Mouse (Mus musculus) heart, postnatal 0 days (tissue): ENCODE results near the gene Slc9a3r1. TPM values are rescaled to one million over a fixed set of nuclear protein-coding genes. Genes with fewer than 3 reads are reported as not detected.

Experiments
- ATAC-seq: fragments of 200-750 bp; cut with Nextera tagmentation; 2 replicates; pipeline ENCODE4 v1.8.0; 2017; ENCODE audit warnings: low read depth, moderate number of reproducible peaks, moderate library complexity; ENCODE audit not compliant: insufficient read depth
- DNase-seq: peaks from one replicate; pipeline ENCODE4 v3.0.0-alpha.2; 2016; ENCODE audit warnings: low spot score
- H3K27ac ChIP-seq: fragments of 300-500 bp; sonication (generic); 2 replicates; pipeline ENCODE4 v1.5.1; 2014; ENCODE audit warnings: low read depth, mild to moderate bottlenecking
- H3K27me3 ChIP-seq: fragments of 300-500 bp; sonication (generic); 2 replicates; pipeline ENCODE4 v1.6.1; 2014; ENCODE audit warnings: low read length, mixed read lengths; ENCODE audit not compliant: control insufficient read depth, insufficient read depth
- H3K36me3 ChIP-seq: fragments of 300-500 bp; sonication (generic); replicated peaks from 2 replicates; pipeline ENCODE4 v1.6.1; 2014; ENCODE audit warnings: low read length, mixed read lengths; ENCODE audit not compliant: control insufficient read depth, insufficient read depth
- H3K4me1 ChIP-seq: fragments of 300-500 bp; sonication (generic); 2 replicates; pipeline ENCODE4 v1.6.1; 2014; ENCODE audit warnings: antibody characterized with exemption; ENCODE audit not compliant: control insufficient read depth, insufficient read depth
- H3K4me2 ChIP-seq: fragments of 300-500 bp; sonication (generic); 2 replicates; pipeline ENCODE4 v1.6.1; 2014; ENCODE audit warnings: low read depth, mild to moderate bottlenecking, low read length, moderate library complexity
- H3K4me3 ChIP-seq: fragments of 300-500 bp; sonication (generic); 2 replicates; pipeline ENCODE4 v1.5.1; 2014; ENCODE audit warnings: low read depth, low read length
- H3K9ac ChIP-seq: fragments of 300-500 bp; sonication (generic); replicated peaks from 2 replicates; pipeline ENCODE4 v1.6.1; 2014; ENCODE audit warnings: low read depth, low read length, mixed read lengths
- H3K9me3 ChIP-seq: fragments of 300-500 bp; sonication (generic); replicated peaks from 2 replicates; pipeline ENCODE4 v1.6.1; 2016; ENCODE audit warnings: low read length; ENCODE audit not compliant: control insufficient read depth
- CTCF ChIP-seq: IDR thresholded peaks from 2 replicates; pipeline ENCODE4 v1.5.1; 2016; ENCODE audit warnings: antibody characterized with exemption, control low read depth, low read depth
- EP300 ChIP-seq: IDR thresholded peaks from 2 replicates; pipeline ENCODE4 v1.6.1; 2016; ENCODE audit warnings: antibody characterized with exemption, low read depth
- WGBS: fragments of 180-500 bp; shearing (Covaris S2); extraction: QIAGEN DNeasy Blood & Tissue Kit; methylation state at CpG from one replicate; pipeline ENCODE4 v1.1.7; 2014; 5-methylcytosine and 5-hydroxymethylcytosine counted together
- polyA plus RNA-seq: library from polyadenylated mRNA; unstranded; fragments of >200 nt; fragmentation: Nextera tagmentation; extraction: Ambion mirVana; gene quantifications from 2 replicates; pipeline ENCODE4 v1.2.1, GENCODE M21; 2015
- total RNA-seq: library from RNA; depleted of rRNA; stranded (reverse); fragments of >200 nt; gene quantifications from 2 replicates; pipeline ENCODE4 v1.2.3, GENCODE M21; 2014; ENCODE audit warnings: low replicate concordance

Gene Slc9a3r1
- total and polyA plus RNA-seq, 2 experiments from 2014 or later: 12.3 to 13.6 TPM

DNA sequence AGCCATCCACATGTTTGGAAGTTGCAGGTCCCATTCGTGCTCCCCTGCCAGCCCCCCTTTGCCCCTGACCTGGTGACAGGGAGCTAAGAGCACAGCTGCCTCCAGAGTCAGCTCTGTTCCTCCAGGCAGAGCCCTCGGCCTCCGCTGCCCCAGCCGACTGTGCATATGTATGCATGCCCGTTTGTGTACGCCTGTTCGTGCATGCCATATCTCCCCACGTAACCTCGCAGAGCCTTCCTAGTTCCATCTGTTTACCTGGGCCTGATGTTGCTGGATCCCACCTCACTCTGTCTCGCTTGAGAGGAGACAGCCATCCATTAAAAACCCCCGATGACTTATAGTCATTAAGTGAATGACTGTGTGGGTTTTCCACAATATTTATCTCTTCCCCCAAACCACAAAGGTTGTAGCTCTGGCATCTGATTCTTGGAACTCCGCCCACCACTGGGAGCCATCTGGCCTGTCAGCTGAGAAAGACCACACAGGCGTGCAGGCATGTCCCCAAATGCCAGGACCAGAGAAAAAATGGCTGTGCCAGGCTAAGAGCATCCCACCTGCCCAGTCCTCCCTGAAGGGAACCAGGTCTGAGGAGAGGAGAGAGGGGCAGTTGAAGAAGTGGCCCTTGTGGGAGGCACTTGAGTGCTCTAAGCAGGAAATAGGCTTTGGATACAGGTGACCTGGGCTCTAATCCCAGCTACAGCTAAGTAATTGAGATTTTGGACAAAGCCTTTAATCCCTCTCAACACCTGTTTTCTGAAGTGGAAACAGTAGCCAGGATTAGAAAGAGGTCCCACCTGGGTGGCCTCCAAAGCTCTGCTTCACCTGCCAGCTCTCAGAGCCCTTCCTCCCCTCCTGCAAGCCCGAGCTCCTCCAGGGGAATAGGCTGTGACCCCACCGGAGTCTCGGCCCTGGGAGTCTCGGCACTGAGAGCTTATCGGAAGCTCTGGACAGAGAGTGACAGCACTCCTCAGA, 54.6 kb downstream of the Slc9a3r1 start:
- no peak overlapping the region for H3K4me3 ChIP-seq
- H3K9ac ChIP-seq: no peak overlapping the region
- 53% methylated on average over 18 of the region's 18 CpGs for WGBS
- DNase-seq (no peak), ATAC-seq (no peak)
- H3K27ac ChIP-seq: 0 out of 2 replicates have a peak overlapping the region, but pooled peaks have one; percentile 11
- no peaks in the 10 kb centered on the region for H3K9me3 ChIP-seq
- peaks cover 56% of the 10 kb centered on the region for H3K4me1 ChIP-seq
- no peak overlapping the region for H3K4me2 ChIP-seq
- H3K27me3 ChIP-seq: no peaks in the 10 kb centered on the region
- H3K36me3 ChIP-seq: no peaks in the 10 kb centered on the region
- TF ChIP-seq CTCF: no peak
- no peak for TF ChIP-seq EP300

DNA sequence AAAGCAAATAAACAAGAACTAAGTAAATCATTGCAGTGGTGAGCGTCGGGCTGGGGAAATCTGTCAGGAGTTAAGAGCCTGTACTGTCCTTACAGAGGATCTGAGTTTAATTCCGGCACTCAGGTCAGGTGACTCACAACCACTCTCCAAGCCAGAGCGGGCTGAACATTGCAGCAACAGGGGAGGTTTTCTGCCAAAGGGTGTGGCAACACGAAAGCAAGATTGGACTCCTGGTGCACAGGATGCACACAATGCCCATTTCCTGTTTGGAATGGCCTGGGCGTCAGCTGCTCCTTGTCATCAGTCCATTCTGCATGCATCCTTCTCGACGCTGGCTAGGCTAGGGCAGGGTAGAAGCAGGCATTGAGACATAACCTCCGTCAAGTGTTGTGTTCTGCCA, 56.1 kb downstream of the Slc9a3r1 start:
- Histone ChIP-seq H3K36me3 (no peaks in the 10 kb centered on the region), H3K4me3 (no peak overlapping the region), H3K4me2 (no peak overlapping the region), H3K27ac (peak overlapping the region; percentile 70), H3K27me3 (no peaks in the 10 kb centered on the region), H3K4me1 (peaks cover 70% of the 10 kb centered on the region), H3K9ac (no peak overlapping the region), H3K9me3 (no peaks in the 10 kb centered on the region)
- WGBS: 19% methylated on average over 9 of the region's 9 CpGs
- peak; percentile 40 for ATAC-seq
- TF ChIP-seq EP300 (no peak), CTCF (no peak)
- DNase-seq: peak; percentile 78

DNA sequence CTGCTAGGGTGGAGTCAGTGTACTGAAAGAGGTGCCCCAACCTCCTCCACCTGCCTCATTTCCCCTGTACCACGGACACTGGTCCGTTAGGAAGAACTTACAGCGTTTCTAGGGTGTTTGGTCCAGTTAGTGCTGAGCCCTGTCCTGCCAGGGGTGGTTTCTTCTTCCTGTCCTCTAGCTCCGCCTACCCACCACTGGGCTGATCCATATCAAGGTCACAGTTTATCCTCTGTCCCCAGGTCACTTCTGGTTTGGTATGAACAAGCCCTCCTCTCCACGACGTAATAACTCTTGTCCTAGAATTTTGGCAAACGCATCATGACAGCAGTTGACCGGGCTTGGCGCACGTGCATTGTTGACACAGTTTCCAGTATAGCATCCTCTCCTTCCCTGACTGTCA, 56.5 kb downstream of the Slc9a3r1 start:
- no peak for TF ChIP-seq EP300
- TF ChIP-seq CTCF: no peak
- peaks cover 74% of the 10 kb centered on the region for H3K4me1 ChIP-seq
- 80% methylated on average over 10 of the region's 10 CpGs for WGBS
- H3K27me3 ChIP-seq: no peaks in the 10 kb centered on the region
- no peak overlapping the region for H3K4me3 ChIP-seq
- no peak; the same call in 1 of the 2 replicates for ATAC-seq
- H3K9me3 ChIP-seq: no peaks in the 10 kb centered on the region
- peak overlapping the region; percentile 70 for H3K27ac ChIP-seq
- no peak for DNase-seq
- no peaks in the 10 kb centered on the region for H3K36me3 ChIP-seq
- H3K9ac ChIP-seq: no peak overlapping the region
- H3K4me2 ChIP-seq: no peak overlapping the region

DNA sequence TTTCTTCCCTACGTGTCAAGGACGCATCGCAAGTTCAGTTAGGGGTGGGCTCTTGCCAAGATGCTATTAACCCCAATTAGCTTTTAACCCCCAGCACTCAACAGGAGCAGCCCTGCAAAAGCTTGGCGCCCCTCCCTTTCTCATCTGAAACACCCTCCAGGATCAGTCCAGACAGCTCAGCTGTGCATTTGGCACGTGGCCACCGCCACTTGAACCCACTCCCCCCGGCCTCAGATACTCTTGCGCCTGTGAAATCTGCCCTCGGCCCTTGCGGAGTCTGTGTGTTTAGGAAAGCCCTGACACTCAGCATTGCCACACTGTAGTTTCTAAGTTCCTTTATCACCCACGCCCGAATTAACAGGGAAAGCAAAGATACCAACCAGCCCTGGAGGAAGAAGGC, 58.9 kb downstream of the Slc9a3r1 start:
- peak; percentile 48 for DNase-seq
- 16% methylated on average over 12 of the region's 12 CpGs for WGBS
- H3K4me1 ChIP-seq: peaks cover 73% of the 10 kb centered on the region

DNA sequence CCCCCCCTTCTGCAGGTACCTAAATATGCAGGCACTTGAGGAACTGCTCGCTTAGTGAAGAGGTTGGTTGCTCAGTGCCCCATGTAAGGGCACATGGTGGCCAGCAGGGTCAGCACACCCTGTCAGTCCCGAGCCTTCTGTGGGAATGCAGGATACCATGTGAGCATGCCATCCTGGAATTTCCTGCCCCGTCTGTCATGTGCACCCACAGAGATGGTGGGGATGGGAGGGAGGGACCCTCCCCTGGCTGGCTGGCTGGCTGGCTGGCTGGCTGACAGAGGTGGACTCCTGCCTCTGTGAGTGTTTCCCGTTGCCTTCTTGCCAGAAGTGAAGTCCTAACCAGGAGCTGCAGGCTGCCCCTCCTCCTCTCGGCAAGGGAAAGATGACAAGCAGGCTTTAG, 59.4 kb downstream of the Slc9a3r1 start:
- Histone ChIP-seq H3K36me3 (no peaks in the 10 kb centered on the region), H3K9ac (no peak overlapping the region), H3K4me1 (peaks cover 69% of the 10 kb centered on the region), H3K4me2 (peak overlapping the region; percentile 37), H3K27ac (peak overlapping the region; percentile 74), H3K27me3 (no peaks in the 10 kb centered on the region), H3K9me3 (no peaks in the 10 kb centered on the region), H3K4me3 (no peak overlapping the region)
- TF ChIP-seq EP300: no peak
- no peak for TF ChIP-seq CTCF
- WGBS: 13% methylated on average over 5 of the region's 5 CpGs
- ATAC-seq: peak; percentile 72
- peak; percentile 73 for DNase-seq

More for the DNA sequence above, 58.9 kb downstream of the Slc9a3r1 start:
- TF ChIP-seq CTCF: no peak
- peak; percentile 47; the same call in 1 of the 2 replicates for TF ChIP-seq EP300
- Histone ChIP-seq H3K27me3 (no peaks in the 10 kb centered on the region), H3K36me3 (no peaks in the 10 kb centered on the region), H3K9me3 (no peaks in the 10 kb centered on the region), H3K4me3 (no peak overlapping the region; the same call in 1 of the 2 replicates), H3K27ac (peak overlapping the region; percentile 74), H3K9ac (no peak overlapping the region), H3K4me2 (peak overlapping the region; percentile 37)
- ATAC-seq: peak; percentile 27
